Mouse (Mus musculus) intestine, postnatal 0 days (tissue): ENCODE data around the gene Vstm4. TPM values are rescaled to one million over a fixed set of nuclear protein-coding genes. Genes with fewer than 3 reads are reported as not detected.

Experiments used
- ATAC-seq: fragments of 200-750 bp; cut with Nextera tagmentation; 2 replicates; pipeline ENCODE4 v1.8.0; 2017; ENCODE audit warnings: mild to moderate bottlenecking, moderate TSS enrichment, moderate library complexity
- H3K27ac ChIP-seq: fragments of 300-500 bp; sonication (generic); 2 replicates; pipeline ENCODE4 v1.5.1; 2014; ENCODE audit warnings: mild to moderate bottlenecking, low read depth, low read length, moderate library complexity
- H3K27me3 ChIP-seq: fragments of 300-500 bp; sonication (generic); replicated peaks from 2 replicates; pipeline ENCODE4 v1.6.1; 2014; ENCODE audit warnings: low read length, mixed read lengths; ENCODE audit not compliant: control insufficient read depth, insufficient read depth
- H3K36me3 ChIP-seq: fragments of 300-500 bp; sonication (generic); 2 replicates; pipeline ENCODE4 v1.6.1; 2014; ENCODE audit warnings: mild to moderate bottlenecking, moderate library complexity; ENCODE audit not compliant: control insufficient read depth, insufficient read depth
- H3K4me1 ChIP-seq: fragments of 300-500 bp; sonication (generic); replicated peaks from 2 replicates; pipeline ENCODE4 v1.6.1; 2014; ENCODE audit warnings: antibody characterized with exemption, low read length, mixed read lengths; ENCODE audit not compliant: control insufficient read depth, insufficient read depth
- H3K4me2 ChIP-seq: fragments of 300-500 bp; sonication (generic); replicated peaks from 2 replicates; pipeline ENCODE4 v1.6.1; 2014; ENCODE audit warnings: low read depth, mild to moderate bottlenecking, moderate library complexity
- H3K4me3 ChIP-seq: fragments of 300-500 bp; sonication (generic); 2 replicates; pipeline ENCODE4 v1.5.1; 2014; ENCODE audit warnings: low read depth, low read length
- H3K9ac ChIP-seq: fragments of 300-500 bp; sonication (generic); 2 replicates; pipeline ENCODE4 v1.6.1; 2014; ENCODE audit warnings: mild to moderate bottlenecking, low read depth, low read length
- H3K9me3 ChIP-seq: fragments of 300-500 bp; sonication (generic); 2 replicates; pipeline ENCODE4 v1.6.1; 2016; ENCODE audit warnings: mixed run types; ENCODE audit not compliant: control insufficient read depth
- CTCF ChIP-seq: sonication (generic); IDR thresholded peaks from 2 replicates; pipeline ENCODE4 v1.5.1; 2016; ENCODE audit warnings: low read depth, mild to moderate bottlenecking, control low read depth, antibody characterized with exemption, moderate library complexity
- WGBS: fragments of 180-500 bp; shearing (Covaris S2); extraction: QIAGEN DNeasy Blood & Tissue Kit; methylation state at CpG from one replicate; pipeline ENCODE4 v1.1.7; 2014; 5-methylcytosine and 5-hydroxymethylcytosine counted together
- polyA plus RNA-seq: library from polyadenylated mRNA; unstranded; fragments of >200 nt; fragmentation: Nextera tagmentation; extraction: Ambion mirVana; gene quantifications from 2 replicates; pipeline ENCODE4 v1.2.1, GENCODE M21; 2015

Gene Vstm4
- polyA plus RNA-seq, 1 experiment from 2014 or later = 13.5 TPM

- H3K4me2 ChIP-seq = no peak overlapping the region
- H3K9me3 ChIP-seq = no peaks in the 10 kb centered on the region
- no peak for ATAC-seq
- H3K27me3 ChIP-seq = no peaks in the 10 kb centered on the region
- H3K9ac ChIP-seq = no peak overlapping the region
- no peak for TF ChIP-seq CTCF
- no peak overlapping the region for H3K4me3 ChIP-seq
- WGBS = 71% methylated on average over 5 of the region's 5 CpGs
- H3K4me1 ChIP-seq = no peaks in the 10 kb centered on the region
- H3K36me3 ChIP-seq = no peaks in the 10 kb centered on the region
- no peak overlapping the region for H3K27ac ChIP-seq
Measured at GRCm38 (mm10) chr14:32871963-32872362, 15.4 kb downstream of the Vstm4 start.

- no peak for ATAC-seq
- Histone ChIP-seq H3K4me3 (no peak overlapping the region), H3K9me3 (no peaks in the 10 kb centered on the region), H3K4me2 (no peak overlapping the region), H3K27ac (no peak overlapping the region), H3K36me3 (no peaks in the 10 kb centered on the region), H3K4me1 (no peaks in the 10 kb centered on the region), H3K27me3 (no peaks in the 10 kb centered on the region), H3K9ac (no peak overlapping the region)
- no peak for TF ChIP-seq CTCF
- 46% methylated on average over 6 of the region's 6 CpGs for WGBS
Measured at GRCm38 (mm10) chr14:32877549-32877948, 21.0 kb downstream of the Vstm4 start.

GRCm38 (mm10) chr14:32880332-32880731 is 23.8 kb downstream of the Vstm4 start:
- Histone ChIP-seq H3K4me3 (no peak overlapping the region), H3K36me3 (no peaks in the 10 kb centered on the region), H3K27ac (no peak overlapping the region), H3K9ac (no peak overlapping the region), H3K9me3 (no peaks in the 10 kb centered on the region), H3K27me3 (no peaks in the 10 kb centered on the region), H3K4me2 (no peak overlapping the region), H3K4me1 (no peaks in the 10 kb centered on the region)
- no peak for ATAC-seq
- no peak for TF ChIP-seq CTCF
- WGBS = 80% methylated on average over 5 of the region's 5 CpGs

GRCm38 (mm10) chr14:32881693-32882092 is 25.1 kb downstream of the Vstm4 start:
- Histone ChIP-seq H3K4me2 (no peak overlapping the region), H3K27me3 (no peaks in the 10 kb centered on the region), H3K9ac (no peak overlapping the region), H3K36me3 (no peaks in the 10 kb centered on the region), H3K9me3 (no peaks in the 10 kb centered on the region), H3K27ac (no peak overlapping the region), H3K4me3 (no peak overlapping the region), H3K4me1 (no peaks in the 10 kb centered on the region)
- no peak for TF ChIP-seq CTCF
- no peak for ATAC-seq
- WGBS = 69% methylated on average over 1 of the region's 1 CpGs

- no peak overlapping the region for H3K4me2 ChIP-seq
- H3K9ac ChIP-seq = no peak overlapping the region
- H3K27me3 ChIP-seq = no peaks in the 10 kb centered on the region
- H3K36me3 ChIP-seq = no peaks in the 10 kb centered on the region
- WGBS = 30% methylated on average over 6 of the region's 6 CpGs
- no peak for TF ChIP-seq CTCF
- 0 out of 2 replicates have a peak, but pooled peaks cover 2% of the 10 kb centered on the region for H3K4me1 ChIP-seq
- H3K9me3 ChIP-seq = no peaks in the 10 kb centered on the region
- H3K4me3 ChIP-seq = no peak overlapping the region
- no peak overlapping the region for H3K27ac ChIP-seq
- no peak for ATAC-seq
Measured at GRCm38 (mm10) chr14:32888876-32889674, 32.5 kb downstream of the Vstm4 start.

GRCm38 (mm10) chr14:32894341-32894853 is 37.8 kb downstream of the Vstm4 start:
- no peak for TF ChIP-seq CTCF
- no peaks in the 10 kb centered on the region for H3K36me3 ChIP-seq
- no peak overlapping the region for H3K27ac ChIP-seq
- H3K4me2 ChIP-seq = no peak overlapping the region
- H3K9me3 ChIP-seq = no peaks in the 10 kb centered on the region
- no peak overlapping the region for H3K4me3 ChIP-seq
- ATAC-seq = no peak
- no peaks in the 10 kb centered on the region for H3K27me3 ChIP-seq
- H3K9ac ChIP-seq = no peak overlapping the region
- H3K4me1 ChIP-seq = no peaks in the 10 kb centered on the region
- 82% methylated on average over 4 of the region's 4 CpGs for whole genome bisulfite sequencing
